Mouse (Mus musculus) heart, postnatal 0 days (tissue): ENCODE data around the gene Tmcc1. TPM values are rescaled to one million over a fixed set of nuclear protein-coding genes. Genes with fewer than 3 reads are reported as not detected.

ENCODE experiments used
- ATAC-seq: fragments of 200-750 bp; cut with Nextera tagmentation; 2 replicates; pipeline ENCODE4 v1.8.0; 2017; ENCODE audit warnings: low read depth, moderate number of reproducible peaks, moderate library complexity; ENCODE audit not compliant: insufficient read depth
- DNase-seq: peaks from one replicate; pipeline ENCODE4 v3.0.0-alpha.2; 2016; ENCODE audit warnings: low spot score
- H3K27ac ChIP-seq: fragments of 300-500 bp; sonication (generic); 2 replicates; pipeline ENCODE4 v1.5.1; 2014; ENCODE audit warnings: low read depth, mild to moderate bottlenecking
- H3K27me3 ChIP-seq: fragments of 300-500 bp; sonication (generic); 2 replicates; pipeline ENCODE4 v1.6.1; 2014; ENCODE audit warnings: low read length, mixed read lengths; ENCODE audit not compliant: control insufficient read depth, insufficient read depth
- H3K36me3 ChIP-seq: fragments of 300-500 bp; sonication (generic); replicated peaks from 2 replicates; pipeline ENCODE4 v1.6.1; 2014; ENCODE audit warnings: low read length, mixed read lengths; ENCODE audit not compliant: control insufficient read depth, insufficient read depth
- H3K4me1 ChIP-seq: fragments of 300-500 bp; sonication (generic); 2 replicates; pipeline ENCODE4 v1.6.1; 2014; ENCODE audit warnings: antibody characterized with exemption; ENCODE audit not compliant: control insufficient read depth, insufficient read depth
- H3K4me2 ChIP-seq: fragments of 300-500 bp; sonication (generic); 2 replicates; pipeline ENCODE4 v1.6.1; 2014; ENCODE audit warnings: low read depth, mild to moderate bottlenecking, low read length, moderate library complexity
- H3K4me3 ChIP-seq: fragments of 300-500 bp; sonication (generic); 2 replicates; pipeline ENCODE4 v1.5.1; 2014; ENCODE audit warnings: low read depth, low read length
- H3K9ac ChIP-seq: fragments of 300-500 bp; sonication (generic); replicated peaks from 2 replicates; pipeline ENCODE4 v1.6.1; 2014; ENCODE audit warnings: low read depth, low read length, mixed read lengths
- H3K9me3 ChIP-seq: fragments of 300-500 bp; sonication (generic); replicated peaks from 2 replicates; pipeline ENCODE4 v1.6.1; 2016; ENCODE audit warnings: low read length; ENCODE audit not compliant: control insufficient read depth
- CTCF ChIP-seq: IDR thresholded peaks from 2 replicates; pipeline ENCODE4 v1.5.1; 2016; ENCODE audit warnings: antibody characterized with exemption, control low read depth, low read depth
- EP300 ChIP-seq: IDR thresholded peaks from 2 replicates; pipeline ENCODE4 v1.6.1; 2016; ENCODE audit warnings: antibody characterized with exemption, low read depth
- WGBS: fragments of 180-500 bp; shearing (Covaris S2); extraction: QIAGEN DNeasy Blood & Tissue Kit; methylation state at CpG from one replicate; pipeline ENCODE4 v1.1.7; 2014; 5-methylcytosine and 5-hydroxymethylcytosine counted together
- polyA plus RNA-seq: library from polyadenylated mRNA; unstranded; fragments of >200 nt; fragmentation: Nextera tagmentation; extraction: Ambion mirVana; gene quantifications from 2 replicates; pipeline ENCODE4 v1.2.1, GENCODE M21; 2015
- total RNA-seq: library from RNA; depleted of rRNA; stranded (reverse); fragments of >200 nt; gene quantifications from 2 replicates; pipeline ENCODE4 v1.2.3, GENCODE M21; 2014; ENCODE audit warnings: low replicate concordance

Tmcc1 gene
- total and polyA plus RNA-seq, 2 experiments from 2014 or later, result 6.9 to 21.1 TPM

DNA sequence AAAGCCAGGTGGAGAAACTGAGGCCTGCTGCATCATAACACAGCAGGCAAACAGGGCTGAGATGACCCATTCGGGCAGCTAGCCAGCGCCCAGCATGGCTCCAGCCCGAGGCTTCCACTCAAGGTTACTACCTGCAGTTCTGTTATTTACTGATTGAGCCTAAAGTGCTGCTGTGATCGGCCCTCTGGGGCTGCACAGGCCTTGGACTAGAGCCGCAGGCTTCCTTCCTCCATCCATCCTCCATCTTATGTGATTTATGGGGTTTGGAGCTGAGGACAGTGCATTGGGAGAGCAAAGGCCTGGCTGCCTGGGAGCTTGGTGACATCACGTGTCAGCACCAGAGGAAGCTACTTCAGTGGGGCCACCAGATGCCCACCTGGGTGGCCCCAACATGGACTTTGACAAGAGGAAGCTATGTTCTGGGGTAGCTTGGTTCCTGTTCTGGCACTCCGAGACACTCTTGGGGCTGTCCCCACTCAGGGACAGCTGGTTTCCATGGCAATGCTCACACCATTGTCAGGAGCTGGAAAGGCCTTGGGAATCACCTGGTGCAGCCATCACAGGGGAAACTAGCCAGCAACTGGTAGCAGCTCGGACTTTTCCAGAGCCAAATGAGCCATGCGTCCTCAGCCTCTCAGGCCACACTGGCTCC lies 206.1 kb downstream of the Tmcc1 start:
- H3K4me2 ChIP-seq, result peak overlapping the region; percentile 64
- H3K27ac ChIP-seq, result no peak overlapping the region
- no peak overlapping the region for H3K9ac ChIP-seq
- ATAC-seq (no peak), DNase-seq (no peak)
- no peaks in the 10 kb centered on the region; the same call in 1 of the 2 replicates for H3K36me3 ChIP-seq
- no peak overlapping the region for H3K4me3 ChIP-seq
- H3K27me3 ChIP-seq, result no peaks in the 10 kb centered on the region; the same call in none of the 2 replicates
- WGBS, result 64% methylated on average over 9 of the region's 9 CpGs
- TF ChIP-seq EP300, result no peak
- TF ChIP-seq CTCF, result no peak
- no peaks in the 10 kb centered on the region for H3K9me3 ChIP-seq
- peaks cover 14% of the 10 kb centered on the region for H3K4me1 ChIP-seq

DNA sequence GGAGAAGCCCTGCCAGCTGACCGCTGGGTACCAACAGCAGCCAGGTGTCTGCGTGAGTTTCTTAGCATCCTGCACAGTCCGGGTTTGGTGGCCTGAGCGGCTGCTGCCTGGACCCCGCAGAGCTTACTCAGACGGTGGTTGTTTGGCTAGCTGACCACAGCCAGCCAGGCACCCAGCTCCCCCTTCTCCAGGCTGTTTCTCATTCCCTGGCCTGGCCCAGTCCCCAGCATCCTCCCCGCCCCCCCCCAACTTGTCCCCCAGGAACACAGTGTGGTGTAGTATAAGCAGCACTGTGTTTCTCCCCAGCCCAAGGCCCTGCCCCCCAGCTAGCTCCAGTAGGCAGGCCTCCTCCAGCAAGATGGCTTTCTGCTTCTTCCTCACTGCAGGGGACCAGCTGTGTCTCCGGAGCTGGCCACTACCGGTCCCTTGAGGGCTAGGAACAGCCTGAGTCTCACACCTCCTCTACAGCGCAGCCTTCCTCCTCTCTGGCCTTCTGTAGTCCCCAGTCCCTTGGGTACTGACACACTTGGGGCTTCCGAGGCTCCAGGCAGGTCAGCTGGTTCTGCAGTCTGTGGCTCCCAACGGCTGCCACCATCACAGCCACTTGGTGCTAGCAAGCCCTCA lies 206.7 kb downstream of the Tmcc1 start:
- DNase-seq, result no peak
- Histone ChIP-seq H3K4me1 (peaks cover 14% of the 10 kb centered on the region), H3K27ac (no peak overlapping the region)

DNA sequence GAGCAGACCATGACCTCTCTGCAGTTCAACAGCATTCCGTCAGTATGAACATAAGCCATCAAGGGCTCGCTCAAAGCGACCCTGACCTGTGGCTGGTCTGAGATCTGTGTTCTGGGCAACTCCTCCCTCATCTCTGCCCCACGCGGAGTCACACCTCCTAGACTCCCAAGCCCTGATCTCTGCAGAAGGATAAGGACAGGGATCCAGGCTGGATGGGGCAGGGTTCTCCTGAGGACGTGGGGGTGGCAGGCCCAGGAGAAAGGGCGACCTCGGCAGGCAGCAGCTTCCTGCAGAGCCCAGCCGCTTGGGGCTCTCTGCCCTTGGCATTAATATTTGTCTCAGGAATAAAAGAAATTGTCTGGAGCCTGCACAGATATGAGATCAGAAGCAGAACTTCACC lies 207.7 kb downstream of the Tmcc1 start:
- ATAC-seq, result no peak
- Histone ChIP-seq H3K36me3 (0 out of 2 replicates have a peak, but pooled peaks cover under 1% of the 10 kb centered on the region), H3K4me1 (peaks cover 14% of the 10 kb centered on the region), H3K27ac (no peak overlapping the region), H3K4me2 (peak overlapping the region; percentile 64), H3K4me3 (no peak overlapping the region), H3K27me3 (no peaks in the 10 kb centered on the region; the same call in 1 of the 2 replicates), H3K9me3 (no peaks in the 10 kb centered on the region), H3K9ac (no peak overlapping the region)
- TF ChIP-seq EP300 (no peak), CTCF (no peak)
- 56% methylated on average over 9 of the region's 9 CpGs for WGBS
- no peak for DNase-seq

More for the DNA sequence above, 206.7 kb downstream of the Tmcc1 start:
- no peaks in the 10 kb centered on the region; the same call in 1 of the 2 replicates for H3K27me3 ChIP-seq
- peak overlapping the region; percentile 64 for H3K4me2 ChIP-seq
- TF ChIP-seq EP300, result no peak
- TF ChIP-seq CTCF, result no peak
- H3K9me3 ChIP-seq, result no peaks in the 10 kb centered on the region
- WGBS, result 54% methylated on average over 12 of the region's 12 CpGs
- peak; percentile 16; the same call in 1 of the 2 replicates for ATAC-seq
- H3K9ac ChIP-seq, result no peak overlapping the region
- no peaks in the 10 kb centered on the region; the same call in 1 of the 2 replicates for H3K36me3 ChIP-seq
- no peak overlapping the region; the same call in 1 of the 2 replicates for H3K4me3 ChIP-seq

DNA sequence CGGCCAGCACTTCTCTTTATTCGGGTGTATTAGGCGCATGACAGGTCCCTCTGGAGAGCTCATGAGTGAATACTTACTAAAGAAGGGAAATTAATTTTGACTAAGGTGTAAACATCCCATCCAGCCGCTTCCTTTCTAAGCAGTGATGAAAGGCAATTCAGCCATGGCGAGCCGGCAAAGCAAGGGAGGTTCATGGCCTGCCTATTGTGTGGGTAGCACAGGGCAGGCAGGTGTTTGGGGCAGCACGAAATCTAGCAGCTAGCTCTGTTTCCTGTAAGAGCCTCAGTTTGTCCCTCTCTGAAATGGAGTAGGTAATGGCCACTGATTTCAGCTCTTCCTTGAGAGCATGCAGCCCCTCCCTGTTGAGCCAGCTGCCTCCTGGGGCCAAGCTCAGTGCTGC lies 208.7 kb downstream of the Tmcc1 start:
- no peaks in the 10 kb centered on the region for H3K9me3 ChIP-seq
- peaks cover 14% of the 10 kb centered on the region for H3K4me1 ChIP-seq
- ATAC-seq (no peak), DNase-seq (no peak)
- H3K9ac ChIP-seq, result no peak overlapping the region
- H3K27ac ChIP-seq, result 0 out of 2 replicates have a peak overlapping the region, but pooled peaks have one; percentile 2
- no peak for TF ChIP-seq CTCF
- TF ChIP-seq EP300, result no peak
- peaks cover 11% of the 10 kb centered on the region for H3K36me3 ChIP-seq
- H3K4me3 ChIP-seq, result no peak overlapping the region
- H3K27me3 ChIP-seq, result no peaks in the 10 kb centered on the region; the same call in 1 of the 2 replicates
- WGBS, result 68% methylated on average over 7 of the region's 7 CpGs
- H3K4me2 ChIP-seq, result peak overlapping the region; percentile 64

DNA sequence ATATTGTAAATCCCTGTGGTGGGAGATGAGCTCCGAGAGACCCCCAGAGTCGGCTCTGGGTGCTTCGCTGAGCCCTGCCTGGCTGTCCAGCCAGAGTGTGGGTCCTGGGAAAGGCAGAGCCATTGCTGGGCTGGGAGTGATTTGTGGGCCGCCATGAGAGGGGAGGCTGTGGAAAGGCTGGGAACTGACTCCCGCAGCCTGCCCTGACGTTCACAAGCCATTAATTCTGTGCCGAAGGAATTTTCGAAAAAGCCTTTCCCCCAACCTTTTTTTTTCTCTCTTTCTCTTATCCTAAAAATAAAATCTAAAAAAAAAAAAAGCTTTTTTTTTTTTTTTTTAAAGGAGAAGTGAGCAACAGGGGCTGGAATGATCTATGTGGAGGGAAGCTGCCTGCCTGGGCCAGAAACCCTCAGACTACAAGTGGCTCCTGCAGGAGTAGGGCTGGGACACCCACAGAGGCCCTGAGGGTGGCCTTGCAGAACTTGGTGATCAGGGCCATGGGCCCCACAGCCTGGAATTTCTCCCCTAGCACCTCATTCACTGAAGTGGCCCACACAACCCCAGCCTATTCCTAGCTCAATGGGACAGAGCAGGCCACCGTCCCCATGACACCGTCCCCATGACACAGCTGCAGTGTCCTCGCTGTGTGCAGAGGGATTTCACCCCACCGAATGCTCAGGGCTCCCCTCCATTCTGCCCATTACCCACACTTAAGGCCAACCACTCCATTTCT lies 209.8 kb downstream of the Tmcc1 start:
- Histone ChIP-seq H3K4me1 (peaks cover 14% of the 10 kb centered on the region), H3K9me3 (no peaks in the 10 kb centered on the region), H3K4me2 (peak overlapping the region; percentile 30), H3K27ac (no peak overlapping the region), H3K36me3 (peaks cover 15% of the 10 kb centered on the region), H3K27me3 (no peaks in the 10 kb centered on the region; the same call in 1 of the 2 replicates), H3K9ac (no peak overlapping the region), H3K4me3 (no peak overlapping the region)
- DNase-seq (no peak), ATAC-seq (no peak)
- TF ChIP-seq CTCF (no peak), EP300 (no peak)
- 64% methylated on average over 12 of the region's 12 CpGs for WGBS
